Mouse (Mus musculus): ENCODE measurements at regions not wholly inside any gene's neighbourhood (a gene's known extent, or its start where the extent isn't known, plus 50 kb on each side); places are given as distances from the start of the nearest gene placed in this dataset.

- TF ChIP-seq GATA1 (IDR thresholded peaks at IDR 0.05; ENCODE audit: borderline replicate concordance, low read length) = no peak
- TF ChIP-seq FLI1 (IDR thresholded peaks at IDR 0.05; ENCODE audit: low read length) = no peak
These were observed 237.2 kb downstream of the Rbm26 start for GRCm38 (mm10) chr14:104939961-104940360.

Measured in megakaryocyte, embryonic 14.5 days (primary cell).